Mouse (Mus musculus): Measurements from ENCODE around the gene Tbcel. TPM values are rescaled to one million over a fixed set of nuclear protein-coding genes. Genes with fewer than 3 reads are reported as not detected.

The Tbcel gene
- total and polyA plus RNA-seq, 3 experiments: 7.6 to 20.0 (median 18.2) TPM

- Histone ChIP-seq H3K27ac (no peak overlapping the region), H3K4me3 (no peak overlapping the region), H3K36me3 (ENCODE audit: control insufficient read depth, insufficient read depth, low read length) (no peaks in the 10 kb centered on the region), H3K27me3 (ENCODE audit: control insufficient read depth, insufficient read depth, low read length) (no peaks in the 10 kb centered on the region), H3K79me2 (replicated peaks; ENCODE audit: control insufficient read depth, insufficient read depth, low read length) (no peaks in the 10 kb centered on the region), H3K4me1 (ENCODE audit: control insufficient read depth, insufficient read depth, low read length) (no peaks in the 10 kb centered on the region), H3K9ac (ENCODE audit: low read depth, low read length) (no peak overlapping the region)
- 84% methylated on average over 1 of the region's 1 CpGs for WGBS
- intact Hi-C loops (cut with DNase I): no loop called here
- DNase-seq: no peak
- TF ChIP-seq EP300 (IDR thresholded peaks at IDR 0.05; ENCODE audit: insufficient read depth, low read depth, low read length) (no peak), CTCF (IDR thresholded peaks at IDR 0.05) (no peak), POLR2A (IDR thresholded peaks at IDR 0.05; ENCODE audit: insufficient read depth, low read depth, low read length) (no peak)
These were observed 24.7 kb downstream of the Tbcel start for GRCm38 (mm10) chr9:42482944-42483343.

- peaks cover 3% of the 10 kb centered on the region; the same call in 1 of the 2 replicates for H3K4me1 ChIP-seq (ENCODE audit: control insufficient read depth, insufficient read depth, low read length)
- H3K27ac ChIP-seq: no peak overlapping the region
- intact Hi-C loops (cut with DNase I): no loop called here
- WGBS: 81% methylated on average over 4 of the region's 4 CpGs
- no peak overlapping the region for H3K9ac ChIP-seq (ENCODE audit: low read depth, low read length)
- H3K79me2 ChIP-seq (replicated peaks; ENCODE audit: control insufficient read depth, insufficient read depth, low read length): no peaks in the 10 kb centered on the region
- no peaks in the 10 kb centered on the region for H3K27me3 ChIP-seq (ENCODE audit: control insufficient read depth, insufficient read depth, low read length)
- no peaks in the 10 kb centered on the region for H3K36me3 ChIP-seq (ENCODE audit: control insufficient read depth, insufficient read depth, low read length)
- H3K4me3 ChIP-seq: no peak overlapping the region
- no peak for DNase-seq
- TF ChIP-seq CTCF (IDR thresholded peaks at IDR 0.05) (no peak), EP300 (IDR thresholded peaks at IDR 0.05; ENCODE audit: insufficient read depth, low read depth, low read length) (no peak), POLR2A (IDR thresholded peaks at IDR 0.05; ENCODE audit: insufficient read depth, low read depth, low read length) (no peak)
These were observed 31.4 kb downstream of the Tbcel start for GRCm38 (mm10) chr9:42476166-42476565.

GRCm38 (mm10) chr9:42474244-42474643, 33.4 kb downstream of the Tbcel start:
- Histone ChIP-seq H3K79me2 (replicated peaks; ENCODE audit: control insufficient read depth, insufficient read depth, low read length) (no peaks in the 10 kb centered on the region; the same call in 1 of the 2 replicates), H3K9ac (ENCODE audit: low read depth, low read length) (no peak overlapping the region), H3K27ac (no peak overlapping the region), H3K4me1 (ENCODE audit: control insufficient read depth, insufficient read depth, low read length) (peaks cover 7% of the 10 kb centered on the region), H3K27me3 (ENCODE audit: control insufficient read depth, insufficient read depth, low read length) (no peaks in the 10 kb centered on the region), H3K4me3 (no peak overlapping the region), H3K36me3 (ENCODE audit: control insufficient read depth, insufficient read depth, low read length) (peaks cover 5% of the 10 kb centered on the region)
- TF ChIP-seq EP300 (IDR thresholded peaks at IDR 0.05; ENCODE audit: insufficient read depth, low read depth, low read length) (no peak), POLR2A (IDR thresholded peaks at IDR 0.05; ENCODE audit: insufficient read depth, low read depth, low read length) (no peak), CTCF (IDR thresholded peaks at IDR 0.05) (no peak)
- intact Hi-C loops (cut with DNase I): no loop called here
- WGBS: 35% methylated on average over 8 of the region's 8 CpGs
- no peak for DNase-seq

GRCm38 (mm10) chr9:42471921-42472747, 35.5 kb downstream of the Tbcel start:
- Histone ChIP-seq H3K36me3 (ENCODE audit: control insufficient read depth, insufficient read depth, low read length) (peaks cover 5% of the 10 kb centered on the region), H3K4me3 (peak overlapping the region; percentile 83), H3K79me2 (replicated peaks; ENCODE audit: control insufficient read depth, insufficient read depth, low read length) (peaks cover 2% of the 10 kb centered on the region; the same call in 1 of the 2 replicates), H3K27ac (peak overlapping the region; percentile 75), H3K27me3 (ENCODE audit: control insufficient read depth, insufficient read depth, low read length) (no peaks in the 10 kb centered on the region), H3K4me1 (ENCODE audit: control insufficient read depth, insufficient read depth, low read length) (peaks cover 7% of the 10 kb centered on the region), H3K9ac (ENCODE audit: low read depth, low read length) (peak overlapping the region; percentile 66)
- TF ChIP-seq EP300 (IDR thresholded peaks at IDR 0.05; ENCODE audit: insufficient read depth, low read depth, low read length) (peak; percentile 37; the same call in 1 of the 2 replicates), CTCF (IDR thresholded peaks at IDR 0.05) (no peak), POLR2A (IDR thresholded peaks at IDR 0.05; ENCODE audit: insufficient read depth, low read depth, low read length) (peak; percentile 50)
- peak; percentile 89 to 91 for DNase-seq
- intact Hi-C loops (cut with DNase I): loop anchor here (2.0 kb wide), 1 partner anchor 43 kb away; no protein-coding TSS in a partner anchor
- 8% methylated on average over 49 of the region's 49 CpGs for WGBS

- peak overlapping the region; percentile 83 for H3K4me3 ChIP-seq
- H3K27ac ChIP-seq: peak overlapping the region; percentile 75
- H3K4me1 ChIP-seq (ENCODE audit: control insufficient read depth, insufficient read depth, low read length): peaks cover 7% of the 10 kb centered on the region
- peaks cover 5% of the 10 kb centered on the region for H3K36me3 ChIP-seq (ENCODE audit: control insufficient read depth, insufficient read depth, low read length)
- no peaks in the 10 kb centered on the region for H3K27me3 ChIP-seq (ENCODE audit: control insufficient read depth, insufficient read depth, low read length)
- intact Hi-C loops (cut with DNase I): loop anchor here (2.0 kb wide), 1 partner anchor 42 kb away; no protein-coding TSS in a partner anchor
- peaks cover 2% of the 10 kb centered on the region; the same call in 1 of the 2 replicates for H3K79me2 ChIP-seq (replicated peaks; ENCODE audit: control insufficient read depth, insufficient read depth, low read length)
- peak; percentile 57 to 73 for DNase-seq
- WGBS: 39% methylated on average over 4 of the region's 4 CpGs
- no peak overlapping the region for H3K9ac ChIP-seq (ENCODE audit: low read depth, low read length)
- TF ChIP-seq EP300 (IDR thresholded peaks at IDR 0.05; ENCODE audit: insufficient read depth, low read depth, low read length) (no peak), POLR2A (IDR thresholded peaks at IDR 0.05; ENCODE audit: insufficient read depth, low read depth, low read length) (no peak), CTCF (IDR thresholded peaks at IDR 0.05) (no peak)
These were observed 36.4 kb downstream of the Tbcel start for GRCm38 (mm10) chr9:42471214-42471613.

GRCm38 (mm10) chr9:42469323-42469722, 38.3 kb downstream of the Tbcel start:
- TF ChIP-seq POLR2A (IDR thresholded peaks at IDR 0.05; ENCODE audit: insufficient read depth, low read depth, low read length) (no peak), CTCF (IDR thresholded peaks at IDR 0.05) (no peak), EP300 (IDR thresholded peaks at IDR 0.05; ENCODE audit: insufficient read depth, low read depth, low read length) (no peak)
- H3K79me2 ChIP-seq (replicated peaks; ENCODE audit: control insufficient read depth, insufficient read depth, low read length): peaks cover 2% of the 10 kb centered on the region; the same call in 1 of the 2 replicates
- peaks cover 11% of the 10 kb centered on the region for H3K4me1 ChIP-seq (ENCODE audit: control insufficient read depth, insufficient read depth, low read length)
- no peak for DNase-seq
- 91% methylated on average over 15 of the region's 15 CpGs for whole genome bisulfite sequencing
- no peak overlapping the region for H3K4me3 ChIP-seq
- no peak overlapping the region for H3K27ac ChIP-seq
- intact Hi-C loops (cut with DNase I): no loop called here
- H3K36me3 ChIP-seq (ENCODE audit: control insufficient read depth, insufficient read depth, low read length): peaks cover 5% of the 10 kb centered on the region
- no peaks in the 10 kb centered on the region for H3K27me3 ChIP-seq (ENCODE audit: control insufficient read depth, insufficient read depth, low read length)
- H3K9ac ChIP-seq (ENCODE audit: low read depth, low read length): no peak overlapping the region
